Mouse (Mus musculus) CH12.LX (cell line): ENCODE measurements around the gene Mab21l1. TPM values are rescaled to one million over a fixed set of nuclear protein-coding genes. Genes with fewer than 3 reads are reported as not detected.

Experiments
- DNase-seq: peaks from one replicate; pipeline ENCODE4 v3.0.0-alpha.2; 2013; ENCODE audit errors: extremely low read depth
- H3K27ac ChIP-seq: 2 replicates; pipeline ENCODE4 v1.5.1; 2012; ENCODE audit warnings: low read depth, mild to moderate bottlenecking, control low read depth, moderate library complexity; ENCODE audit not compliant: insufficient read depth
- H3K27me3 ChIP-seq: replicated peaks from 2 replicates; pipeline ENCODE3; 2012; ENCODE audit warnings: inconsistent platforms
- H3K36me3 ChIP-seq, 2 experiments: replicated peaks in 1 of 2; 2 replicates each; pipeline versions ENCODE3 to v1.6.1; 2012; ENCODE audit warnings: inconsistent platforms in 1 of 2, low read length in 1 of 2, mild to moderate bottlenecking in 1 of 2, mixed read lengths in 1 of 2, moderate library complexity in 1 of 2; ENCODE audit not compliant: control insufficient read depth in 1 of 2, insufficient read depth in 1 of 2
- H3K4me1 ChIP-seq, 2 experiments: 2 replicates each; pipeline ENCODE4 v1.6.1; 2012; ENCODE audit warnings: inconsistent platforms in 1 of 2, moderate library complexity in 1 of 2; ENCODE audit not compliant: insufficient read depth in 2 of 2, control insufficient read depth in 1 of 2
- H3K4me2 ChIP-seq: 2 replicates; pipeline ENCODE4 v1.6.1; 2012; ENCODE audit warnings: low read depth, mild to moderate bottlenecking, control low read depth; ENCODE audit not compliant: poor library complexity, insufficient read depth, severe bottlenecking
- H3K4me3 ChIP-seq, 3 experiments: fragments of 150-350 bp in 1 of 3; sonication (generic) in 1 of 3; replicated peaks in 1 of 3; 2 replicates each; pipeline versions ENCODE3 to v1.5.1; 2011 to 2012; ENCODE audit warnings: low read depth in 2 of 3, low read length in 2 of 3, mild to moderate bottlenecking in 2 of 3, moderate library complexity in 2 of 3, control low read depth in 1 of 3, improper control_type of control experiment in 1 of 3, inconsistent platforms in 1 of 3, mixed read lengths in 1 of 3; ENCODE audit not compliant: poor library complexity in 1 of 3
- H3K79me2 ChIP-seq: replicated peaks from 2 replicates; pipeline ENCODE4 v1.6.1; 2012; ENCODE audit warnings: mild to moderate bottlenecking, moderate library complexity; ENCODE audit not compliant: control insufficient read depth, poor library complexity, insufficient read depth, severe bottlenecking; ENCODE audit errors: extremely low read depth
- H3K9ac ChIP-seq: 2 replicates; pipeline ENCODE4 v1.6.1; 2012; ENCODE audit warnings: low read depth, mild to moderate bottlenecking, control low read depth, moderate library complexity; ENCODE audit not compliant: insufficient read depth
- H3K9me3 ChIP-seq: replicated peaks from 2 replicates; pipeline ENCODE3; 2012; ENCODE audit warnings: low read length, inconsistent platforms, mixed read lengths
- BHLHE40 ChIP-seq: IDR thresholded peaks from 2 replicates; pipeline ENCODE4 v1.6.1; 2011; ENCODE audit warnings: mild to moderate bottlenecking, low read depth, low read length, improper control_type of control experiment
- CHD1 ChIP-seq: IDR thresholded peaks from 2 replicates; pipeline ENCODE4 v1.6.1; 2012; ENCODE audit warnings: low read depth, low read length, improper control_type of control experiment, inconsistent platforms
- CTCF ChIP-seq, 2 experiments: IDR thresholded peaks in 1 of 2; conservative IDR thresholded peaks in 1 of 2; 2 replicates each; pipeline ENCODE4 v1.5.1; 2011 to 2012; ENCODE audit warnings: low read depth in 2 of 2, low read length in 2 of 2, improper control_type of control experiment in 1 of 2, inconsistent platforms in 1 of 2, mild to moderate bottlenecking in 1 of 2, moderate library complexity in 1 of 2
- EP300 ChIP-seq: IDR thresholded peaks from 2 replicates; pipeline ENCODE4 v1.6.1; 2011; ENCODE audit warnings: low read length, improper control_type of control experiment
- ETS1 ChIP-seq: conservative IDR thresholded peaks from 2 replicates; pipeline ENCODE4 v1.6.1; 2012; ENCODE audit warnings: low read depth, mild to moderate bottlenecking, inconsistent platforms, low read length, improper control_type of control experiment, moderate library complexity
- GABPA ChIP-seq: IDR thresholded peaks from 2 replicates; pipeline ENCODE4 v1.6.1; 2012; ENCODE audit warnings: low read depth, low read length, improper control_type of control experiment, inconsistent platforms; ENCODE audit not compliant: insufficient replicate concordance
- IRF4 ChIP-seq: IDR thresholded peaks from 2 replicates; pipeline ENCODE4 v1.6.1; 2014; ENCODE audit warnings: low read depth, mild to moderate bottlenecking, inconsistent platforms, low read length, improper control_type of control experiment
- JUN ChIP-seq: IDR thresholded peaks from 2 replicates; pipeline ENCODE4 v1.6.1; 2011; ENCODE audit warnings: low read depth, mild to moderate bottlenecking, low read length, improper control_type of control experiment, moderate library complexity; ENCODE audit not compliant: insufficient read depth
- KAT2A ChIP-seq: IDR thresholded peaks from 2 replicates; pipeline ENCODE4 v1.6.1; 2012; ENCODE audit warnings: low read length, improper control_type of control experiment, inconsistent platforms; ENCODE audit not compliant: insufficient replicate concordance
- MAZ ChIP-seq: IDR thresholded peaks from 2 replicates; pipeline ENCODE4 v1.6.1; 2012; ENCODE audit warnings: low read depth, mild to moderate bottlenecking, inconsistent platforms, low read length, improper control_type of control experiment, moderate library complexity
- MEF2A ChIP-seq: IDR thresholded peaks from 2 replicates; pipeline ENCODE4 v1.6.1; 2014; ENCODE audit warnings: low read depth, mild to moderate bottlenecking, inconsistent platforms, low read length, improper control_type of control experiment, borderline replicate concordance
- MXI1 ChIP-seq: IDR thresholded peaks from 2 replicates; pipeline ENCODE4 v1.6.1; 2011; ENCODE audit warnings: mild to moderate bottlenecking, low read depth, low read length, improper control_type of control experiment
- NELFE ChIP-seq: IDR thresholded peaks from 2 replicates; pipeline ENCODE4 v1.6.1; 2011; ENCODE audit warnings: low read depth, low read length, improper control_type of control experiment
- NRF1 ChIP-seq: IDR thresholded peaks from 2 replicates; pipeline ENCODE4 v1.6.1; 2014; ENCODE audit warnings: low read depth, mild to moderate bottlenecking, inconsistent platforms, low read length, improper control_type of control experiment, moderate library complexity
- PAX5 ChIP-seq: IDR thresholded peaks from 2 replicates; pipeline ENCODE4 v1.6.1; 2012; ENCODE audit warnings: low read length, inconsistent platforms, mixed read lengths
- RAD21 ChIP-seq: IDR thresholded peaks from 2 replicates; pipeline ENCODE4 v1.6.1; 2011; ENCODE audit warnings: low read depth, mild to moderate bottlenecking, low read length, improper control_type of control experiment, moderate library complexity
- SMC3 ChIP-seq: IDR thresholded peaks from 2 replicates; pipeline ENCODE4 v1.6.1; 2011; ENCODE audit warnings: low read depth, low read length, improper control_type of control experiment
- TBP ChIP-seq: conservative IDR thresholded peaks from 2 replicates; pipeline ENCODE4 v1.6.1; 2011; ENCODE audit warnings: low read depth, low read length, improper control_type of control experiment
- UBTF ChIP-seq: IDR thresholded peaks from 2 replicates; pipeline ENCODE4 v1.6.1; 2012; ENCODE audit warnings: low read depth, mild to moderate bottlenecking, inconsistent platforms, low read length, improper control_type of control experiment, moderate library complexity
- USF1 ChIP-seq: IDR thresholded peaks from 2 replicates; pipeline ENCODE4 v1.6.1; 2014; ENCODE audit warnings: low read depth, mild to moderate bottlenecking, inconsistent platforms, low read length, improper control_type of control experiment
- USF2 ChIP-seq: conservative IDR thresholded peaks from 2 replicates; pipeline ENCODE4 v1.6.1; 2011; ENCODE audit warnings: low read depth, low read length, improper control_type of control experiment
- dilution Hi-C: fragments of 300-500 bp; cut with MboI; formaldehyde crosslinking; loops from 2 replicates; pipeline ENCODE4 v1.14.3; 2020; ENCODE audit warnings: low sequenced_read_pairs; ENCODE audit not compliant: extremely low pct_unique_long_range_greater_than_20kb, extremely low pct_ligation_motif_present
- in situ Hi-C: fragments of 300-500 bp; cut with MboI; formaldehyde crosslinking; loops from 3 replicates; pipeline ENCODE4 v1.14.3; 2019; ENCODE audit warnings: low sequenced_read_pairs, low pct_ligation_motif_present, low pct_unique_long_range_greater_than_20kb, mixed read lengths
- polyA plus RNA-seq: library from polyadenylated mRNA; unstranded; fragments of >175 nt; gene quantifications from 2 replicates; pipeline ENCODE4 v1.2.1, GENCODE M21; 2012; ENCODE audit warnings: low read depth; ENCODE audit not compliant: insufficient read length
- total RNA-seq, 2 experiments: library from RNA; depleted of rRNA; stranded (reverse); fragments of 300-350 nt in 1 of 2; fragments of >200 nt in 1 of 2; gene quantifications; 2 replicates each; pipeline ENCODE4 v1.2.3; 2012 to 2014

Mab21l1 gene
- total and polyA plus RNA-seq, 3 experiments = not detected

GRCm38 (mm10) chr3:55816096-55816495 is 33.8 kb downstream of the Mab21l1 start:
- dilution Hi-C loops = no loop called here
- H3K27ac ChIP-seq = no peak overlapping the region
- H3K4me3 ChIP-seq = no peak overlapping the region
- TF ChIP-seq RAD21 (no peak), TBP (no peak), CHD1 (no peak), ETS1 (no peak), NELFE (no peak), KAT2A (no peak), IRF4 (no peak), UBTF (no peak)
- TF ChIP-seq, all 38 proteins: peak for 0
- H3K27me3 ChIP-seq = no peaks in the 10 kb centered on the region
- in situ Hi-C loops = no loop called here
- no peak for DNase-seq
- H3K79me2 ChIP-seq = no peaks in the 10 kb centered on the region
- no peak overlapping the region for H3K4me2 ChIP-seq
- H3K9me3 ChIP-seq = peaks cover 47% of the 10 kb centered on the region
- H3K36me3 ChIP-seq = no peaks in the 10 kb centered on the region
- no peak overlapping the region for H3K9ac ChIP-seq
- H3K4me1 ChIP-seq = no peaks in the 10 kb centered on the region

- Histone ChIP-seq H3K79me2 (no peaks in the 10 kb centered on the region), H3K4me3 (no peak overlapping the region)
- DNase-seq = no peak
- TF ChIP-seq USF1 (no peak), KAT2A (no peak), SMC3 (no peak), NRF1 (no peak), JUN (no peak), EP300 (no peak), IRF4 (no peak), CTCF (conservative IDR thresholded peaks at IDR 0.05 in 1 of 2, IDR thresholded peaks at IDR 0.05 in 1 of 2; ENCODE audit: low read depth in 2 of 2, low read length in 2 of 2) (no peak), BHLHE40 (no peak), MEF2A (no peak), PAX5 (no peak), GABPA (no peak), MXI1 (no peak), USF2 (no peak), TBP (no peak), MAZ (no peak)
- TF ChIP-seq, all 38 proteins: peak for 0
- in situ Hi-C loops (no loop called here), dilution Hi-C loops (no loop called here)
- Histone ChIP-seq H3K9me3 (peaks cover 45% of the 10 kb centered on the region), H3K9ac (no peak overlapping the region), H3K4me2 (no peak overlapping the region), H3K4me1 (no peaks in the 10 kb centered on the region), H3K27ac (no peak overlapping the region), H3K36me3 (no peaks in the 10 kb centered on the region), H3K27me3 (no peaks in the 10 kb centered on the region)
Measured at GRCm38 (mm10) chr3:55816638-55817375, 34.5 kb downstream of the Mab21l1 start.
